Mouse (Mus musculus) heart, embryonic 12.5 days (tissue): ENCODE measurements around the gene Ckap2l. TPM values are rescaled to one million over a fixed set of nuclear protein-coding genes. Genes with fewer than 3 reads are reported as not detected.

Experiments used
- ATAC-seq: fragments of 200-750 bp; cut with Nextera tagmentation; 2 replicates; pipeline ENCODE4 v1.8.0; 2017; ENCODE audit warnings: moderate TSS enrichment, moderate library complexity; ENCODE audit not compliant: insufficient number of reproducible peaks, low FRiP score
- H3K27ac ChIP-seq: fragments of 300-500 bp; sonication (generic); 2 replicates; pipeline ENCODE4 v1.5.1; 2016; ENCODE audit warnings: mild to moderate bottlenecking, moderate library complexity; ENCODE audit not compliant: poor library complexity, severe bottlenecking
- H3K27me3 ChIP-seq: fragments of 300-500 bp; sonication (generic); replicated peaks from 2 replicates; pipeline ENCODE4 v1.6.1; 2016; ENCODE audit warnings: mild to moderate bottlenecking, moderate library complexity
- H3K36me3 ChIP-seq: fragments of 300-500 bp; sonication (generic); 2 replicates; pipeline ENCODE4 v1.6.1; 2016; ENCODE audit warnings: mild to moderate bottlenecking, moderate library complexity
- H3K4me1 ChIP-seq: fragments of 300-500 bp; sonication (generic); replicated peaks from 2 replicates; pipeline ENCODE4 v1.6.1; 2016; ENCODE audit warnings: mild to moderate bottlenecking
- H3K4me2 ChIP-seq: fragments of 300-500 bp; sonication (generic); 2 replicates; pipeline ENCODE4 v1.6.1; 2016; ENCODE audit warnings: mild to moderate bottlenecking, moderate library complexity
- H3K4me3 ChIP-seq: fragments of 300-500 bp; sonication (generic); 2 replicates; pipeline ENCODE4 v1.5.1; 2016; ENCODE audit warnings: mild to moderate bottlenecking
- H3K9ac ChIP-seq: fragments of 300-500 bp; sonication (generic); 2 replicates; pipeline ENCODE4 v1.6.1; 2016; ENCODE audit warnings: mild to moderate bottlenecking, moderate library complexity
- H3K9me3 ChIP-seq: fragments of 300-500 bp; sonication (generic); replicated peaks from 2 replicates; pipeline ENCODE4 v1.6.1; 2016; ENCODE audit warnings: mild to moderate bottlenecking, moderate library complexity
- WGBS: fragments of 180-500 bp; shearing (Covaris S2); methylation state at CpG from one replicate; pipeline ENCODE4 v1.1.7; 2016; 5-methylcytosine and 5-hydroxymethylcytosine counted together
- polyA plus RNA-seq: library from polyadenylated mRNA; unstranded; fragments of >200 nt; fragmentation: Nextera tagmentation; extraction: Ambion mirVana; gene quantifications from 2 replicates; pipeline ENCODE4 v1.2.1, GENCODE M21; 2016

Gene Ckap2l
- polyA plus RNA-seq, 1 experiment from 2014 or later, result 47.3 TPM

GRCm38 (mm10) chr2:129221097-129221632 lies 75.8 kb downstream of the Ckap2l start:
- peaks cover 4% of the 10 kb centered on the region; the same call in 1 of the 2 replicates for H3K4me1 ChIP-seq
- no peak overlapping the region for H3K9ac ChIP-seq
- H3K27me3 ChIP-seq, result no peaks in the 10 kb centered on the region
- H3K36me3 ChIP-seq, result no peaks in the 10 kb centered on the region
- no peak overlapping the region for H3K4me2 ChIP-seq
- no peak overlapping the region for H3K4me3 ChIP-seq
- 79% methylated on average over 9 of the region's 9 CpGs for WGBS
- no peak for ATAC-seq
- H3K27ac ChIP-seq, result no peak overlapping the region
- H3K9me3 ChIP-seq, result no peaks in the 10 kb centered on the region

- Histone ChIP-seq H3K36me3 (no peaks in the 10 kb centered on the region), H3K9ac (no peak overlapping the region), H3K9me3 (no peaks in the 10 kb centered on the region), H3K27me3 (no peaks in the 10 kb centered on the region), H3K4me3 (no peak overlapping the region), H3K27ac (no peak overlapping the region), H3K4me2 (no peak overlapping the region), H3K4me1 (no peaks in the 10 kb centered on the region)
- WGBS, result 74% methylated on average over 4 of the region's 4 CpGs
- ATAC-seq, result no peak
Observed at GRCm38 (mm10) chr2:129218537-129219105, 78.4 kb downstream of the Ckap2l start.

Other genes with a start within 250 kb of the Ckap2l start
- 0.08 TPM in 1 of 2 replicates, not detected in the other for gene Vinac1, start 249.0 kb downstream of the Ckap2l start, polyA plus RNA-seq
- gene Ttl, start 231.3 kb downstream of the Ckap2l start, polyA plus RNA-seq, result 7.9 and 8.3 TPM in 2 replicates
- 21.0 and 21.1 TPM in 2 replicates for gene Polr1b, start 196.2 kb downstream of the Ckap2l start, polyA plus RNA-seq
- 16.6 and 16.9 TPM in 2 replicates for gene Chchd5, start 167.5 kb downstream of the Ckap2l start, polyA plus RNA-seq
- 45.8 and 47.5 TPM in 2 replicates for gene Slc20a1, start 98.4 kb downstream of the Ckap2l start, polyA plus RNA-seq
- not detected in 2 replicates for gene Il1a, start 12.8 kb upstream of the Ckap2l start, polyA plus RNA-seq
- 0.17 TPM in 1 of 2 replicates, not detected in the other for gene Il1b, start 73.9 kb upstream of the Ckap2l start, polyA plus RNA-seq
- gene F830045P16Rik, start 239.4 kb upstream of the Ckap2l start, polyA plus RNA-seq, result not detected in 2 replicates